Mouse (Mus musculus) E14TG2a.4 (cell line): Measurements from ENCODE around the gene Adh6a.

Experiments
- CTCF ChIP-seq: conservative IDR thresholded peaks from 2 replicates; pipeline ENCODE4 v1.5.1; 2014; ENCODE audit warnings: low read length
- POU5F1 ChIP-seq: IDR thresholded peaks from 2 replicates; pipeline ENCODE4 v1.6.1; 2014; ENCODE audit warnings: low read length, borderline replicate concordance

GRCm38 (mm10) chr3:138305486-138306289 is 7.4 kb upstream of the Adh6a start:
- TF ChIP-seq CTCF (no peak), POU5F1 (no peak)
